Mouse (Mus musculus) spleen, adult 12 weeks (tissue): ENCODE measurements around the gene Glp2r.

Source experiments
- DNase-seq: peaks from one replicate; pipeline ENCODE4 v3.0.0; 2022; ENCODE audit warnings: low spot score

The Glp2r gene

GRCm38 (mm10) chr11:67657685-67658382 is 113.1 kb downstream of the Glp2r start:
- DNase-seq = no peak

- DNase-seq = no peak
Observed at GRCm38 (mm10) chr11:67656811-67657210, 114.1 kb downstream of the Glp2r start.

DNA sequence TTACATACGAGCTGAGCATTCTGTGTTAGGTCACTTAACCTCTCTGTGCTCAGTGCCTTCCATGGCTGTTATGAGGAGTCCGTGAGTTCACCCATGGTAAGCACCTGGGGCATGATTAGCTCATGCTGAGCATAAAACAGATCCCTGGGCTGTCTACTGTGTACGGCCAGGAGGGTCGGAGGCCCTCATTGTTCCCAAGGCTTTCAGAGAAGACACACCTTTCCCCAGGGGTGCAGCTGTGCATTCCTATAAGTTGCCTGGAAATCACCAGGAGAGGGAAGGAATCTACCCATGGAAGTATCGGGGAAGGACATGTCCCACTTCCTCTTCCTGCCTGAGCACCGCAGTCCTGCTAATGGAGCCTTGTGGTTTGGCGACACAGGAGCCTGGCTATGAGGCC is 114.6 kb downstream of the Glp2r start:
- no peak for DNase-seq

GRCm38 (mm10) chr11:67655236-67655959 is 115.6 kb downstream of the Glp2r start:
- DNase-seq = no peak

- DNase-seq = no peak
Observed at GRCm38 (mm10) chr11:67654514-67654913, 116.4 kb downstream of the Glp2r start.

GRCm38 (mm10) chr11:67653521-67654090 is 117.3 kb downstream of the Glp2r start:
- no peak for DNase-seq

DNA sequence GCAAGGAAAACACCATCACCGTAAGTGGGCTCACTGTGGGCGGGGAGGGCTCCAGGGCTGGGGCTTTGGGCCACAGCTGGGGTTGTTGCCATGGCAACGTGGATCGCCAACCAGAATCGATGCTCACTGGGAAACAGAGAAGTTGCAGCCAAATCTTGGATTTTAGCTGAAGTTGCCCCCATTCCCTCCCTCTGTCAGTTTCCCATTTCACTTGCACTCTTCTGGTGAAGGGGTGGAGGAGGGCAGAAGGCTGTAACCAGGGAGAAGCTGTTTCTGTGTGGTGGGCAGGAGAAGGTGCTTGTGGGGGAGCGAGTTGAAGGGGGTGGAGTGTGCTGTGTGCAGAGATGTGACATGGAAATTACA is 118.1 kb downstream of the Glp2r start:
- no peak for DNase-seq

GRCm38 (mm10) chr11:67652194-67652892 is 118.6 kb downstream of the Glp2r start:
- DNase-seq = no peak

DNA sequence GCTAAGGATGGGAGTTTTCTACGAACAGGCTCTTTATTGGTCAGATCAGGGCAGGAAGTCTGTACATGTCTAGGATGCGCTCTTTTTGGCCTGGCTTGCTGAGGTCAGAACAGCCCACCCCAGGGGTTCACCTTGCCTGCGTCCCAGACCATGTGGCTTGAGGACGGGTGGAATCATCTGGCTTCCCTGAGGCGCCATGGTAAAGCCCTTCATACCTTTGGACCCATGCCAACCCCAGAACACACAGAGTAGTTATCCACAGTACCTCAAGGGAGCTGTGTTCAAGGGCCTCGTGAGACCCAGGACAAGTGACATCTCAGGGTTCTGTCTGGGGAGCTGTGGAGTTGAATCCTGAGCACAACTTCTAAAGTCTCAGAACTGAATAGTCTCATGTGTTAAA is 119.2 kb downstream of the Glp2r start:
- no peak for DNase-seq

DNA sequence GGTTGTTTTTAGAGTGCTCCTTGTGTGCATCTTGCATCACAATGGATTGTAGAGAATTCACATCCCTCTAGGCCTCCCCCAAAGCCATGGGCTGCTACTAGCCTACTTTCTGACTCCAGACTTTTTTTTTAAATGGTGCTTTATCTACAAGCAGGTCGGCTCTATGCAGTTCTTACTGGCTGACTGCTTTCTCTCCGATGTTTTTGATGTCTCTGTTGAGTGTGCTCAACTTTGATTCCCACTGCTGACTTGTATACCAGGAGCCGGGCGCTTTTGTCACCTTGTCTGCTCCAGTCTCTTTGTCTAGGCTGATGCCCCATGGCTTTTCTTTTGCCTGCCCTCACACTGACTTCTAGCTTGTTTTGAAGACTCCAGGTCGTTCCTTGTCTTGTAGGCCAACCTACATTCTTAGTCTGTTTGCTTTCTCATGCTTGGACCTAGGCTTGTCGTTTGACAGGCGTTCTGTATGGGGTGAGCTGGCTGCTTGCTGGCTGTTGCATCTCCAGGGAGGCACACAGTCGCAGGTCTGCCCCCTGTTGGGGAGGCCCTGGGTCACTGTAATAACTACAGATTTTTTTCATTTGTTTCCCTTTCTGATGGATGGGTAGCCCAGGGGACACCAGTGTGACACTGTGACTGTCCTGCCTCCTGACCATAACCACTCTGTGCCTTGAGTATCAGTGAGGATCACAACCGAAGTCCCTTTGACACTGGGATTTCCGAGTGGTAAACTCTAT is 120.8 kb downstream of the Glp2r start:
- no peak for DNase-seq

DNA sequence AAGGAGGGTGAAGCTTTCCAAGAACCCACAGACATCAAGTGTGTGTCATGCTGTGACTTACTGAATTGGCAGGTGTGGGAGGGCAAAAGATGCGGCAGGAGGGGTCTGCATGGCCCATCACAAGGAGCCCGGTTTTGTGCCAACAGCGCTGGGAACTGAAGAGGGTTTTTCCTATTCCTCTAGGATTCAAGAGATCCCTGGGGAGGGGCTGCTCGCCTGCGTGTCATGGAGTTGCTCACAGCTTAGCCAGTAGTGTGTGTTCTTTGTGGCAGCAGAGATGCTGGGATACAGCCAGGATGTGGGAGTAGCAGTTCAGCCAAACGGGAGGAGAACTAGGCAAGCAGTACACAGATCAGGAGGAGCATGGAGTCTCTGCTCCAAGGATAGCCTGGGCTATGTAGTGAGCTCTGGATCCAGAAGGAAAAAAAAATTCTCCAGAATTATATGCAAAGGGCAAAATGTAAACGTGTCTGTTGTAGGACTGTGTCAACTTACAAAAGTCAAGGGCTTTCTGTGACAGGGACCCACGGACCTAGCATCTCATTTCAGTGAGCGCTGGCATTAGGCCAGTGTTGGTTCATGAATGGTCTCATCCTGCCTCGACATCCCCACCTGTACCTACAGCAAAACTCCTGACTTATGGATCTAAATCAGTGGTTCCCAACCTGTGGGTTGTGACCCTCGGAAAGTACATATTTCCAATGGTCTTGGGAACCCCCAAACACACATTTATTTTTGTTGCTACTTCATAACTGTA is 122.1 kb downstream of the Glp2r start:
- DNase-seq = no peak

DNA sequence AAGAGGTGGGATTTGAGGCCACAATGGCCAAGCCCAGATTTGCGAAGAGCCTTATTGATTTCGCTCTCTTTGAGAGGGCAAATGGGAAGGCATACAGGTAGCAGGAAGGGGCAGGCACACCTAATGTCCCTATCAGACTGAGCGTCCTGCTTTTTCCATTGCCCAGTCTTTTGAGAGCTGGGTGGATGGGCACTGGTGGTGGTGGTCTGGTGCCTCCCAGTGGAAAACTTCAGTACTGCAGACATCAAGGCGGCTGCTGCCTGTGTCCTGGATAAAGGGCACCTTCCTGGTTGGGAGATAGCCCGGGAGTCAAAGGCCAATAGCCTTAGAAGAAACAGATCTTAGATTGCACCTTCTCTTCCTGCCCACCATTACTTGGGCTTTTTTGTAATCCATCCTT is 123.2 kb downstream of the Glp2r start:
- DNase-seq = peak; percentile 6

- DNase-seq = no peak
Observed at GRCm38 (mm10) chr11:67644632-67645149, 126.3 kb downstream of the Glp2r start.

- DNase-seq = no peak
Observed at GRCm38 (mm10) chr11:67643465-67643864, 127.5 kb downstream of the Glp2r start.

DNA sequence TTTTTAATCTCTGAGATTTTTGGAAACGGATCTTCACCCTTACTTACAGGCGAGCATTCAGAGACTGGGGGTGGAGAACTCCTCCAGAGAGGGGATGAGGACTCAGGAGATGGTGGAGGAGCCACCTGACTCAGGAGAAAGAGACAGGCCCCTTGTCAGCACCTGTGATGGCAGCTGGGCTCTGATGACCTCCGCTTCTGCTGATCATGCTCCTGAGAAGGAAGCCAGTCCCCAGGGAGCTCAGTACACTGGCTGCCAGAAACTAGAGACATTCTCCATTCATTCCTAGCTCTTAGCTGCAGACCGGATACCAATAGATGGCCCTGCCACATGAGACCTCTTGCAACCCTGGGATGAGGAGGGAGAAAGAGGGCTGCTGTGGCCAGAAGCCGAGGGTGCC is 128.1 kb downstream of the Glp2r start:
- no peak for DNase-seq

GRCm38 (mm10) chr11:67642421-67642820 is 128.5 kb downstream of the Glp2r start:
- DNase-seq = no peak

DNA sequence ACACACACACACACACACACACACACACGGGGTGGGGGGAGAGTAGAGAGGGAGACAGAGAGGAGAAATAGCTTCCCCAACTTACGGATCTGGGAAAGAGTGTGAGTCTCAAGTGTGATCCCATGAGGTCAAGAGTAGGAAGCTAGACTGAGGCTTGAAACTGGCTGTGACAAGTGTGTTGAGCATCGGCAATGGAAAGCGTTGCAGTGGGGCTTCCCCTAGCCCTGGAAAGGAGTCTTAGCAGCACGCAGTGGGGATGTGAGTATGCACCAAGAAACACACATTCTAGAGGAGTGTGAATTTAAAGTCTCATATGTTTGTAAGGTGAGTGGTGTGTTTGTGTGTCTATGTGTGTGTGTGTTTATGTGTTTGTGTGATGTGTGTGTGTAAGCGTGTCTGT is 130.7 kb downstream of the Glp2r start:
- no peak for DNase-seq

DNA sequence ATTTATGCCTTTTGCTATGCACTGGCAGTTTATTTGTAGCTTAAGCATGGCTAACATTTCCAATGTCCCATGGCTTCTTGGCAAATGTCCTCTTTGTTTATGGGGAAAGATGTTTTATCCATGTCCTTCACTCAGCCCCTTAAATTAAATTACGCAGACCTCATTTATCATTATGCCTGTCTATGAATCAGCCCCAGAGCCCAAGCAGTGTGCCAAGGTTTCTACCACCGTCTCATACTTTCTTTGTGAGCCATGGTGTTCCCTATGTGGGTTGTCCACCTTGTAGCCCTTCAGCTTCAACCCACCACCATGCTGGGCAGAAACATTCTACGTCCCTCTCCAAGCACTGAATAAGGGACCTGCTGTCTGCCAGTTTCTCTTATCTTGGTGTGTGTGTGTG is 132.6 kb downstream of the Glp2r start:
- DNase-seq = no peak

- DNase-seq = no peak
Observed at GRCm38 (mm10) chr11:67636905-67637586, 133.9 kb downstream of the Glp2r start.

- DNase-seq = no peak
Observed at GRCm38 (mm10) chr11:67636201-67636600, 134.8 kb downstream of the Glp2r start.
